Mouse (Mus musculus) kidney, postnatal 0 days (tissue): ENCODE results near the gene Ibtk. TPM values are rescaled to one million over a fixed set of nuclear protein-coding genes. Genes with fewer than 3 reads are reported as not detected.

Experiments
- ATAC-seq: fragments of 200-750 bp; cut with Nextera tagmentation; replicated peaks from 2 replicates; pipeline ENCODE4 v1.8.0; 2017; ENCODE audit warnings: low read depth, moderate number of reproducible peaks, moderate TSS enrichment, moderate library complexity; ENCODE audit not compliant: low FRiP score
- DNase-seq: peaks from one replicate; pipeline ENCODE4 v3.0.0-alpha.2; 2016; ENCODE audit warnings: low spot score
- H3K27ac ChIP-seq: fragments of 300-500 bp; sonication (generic); 2 replicates; pipeline ENCODE4 v1.5.1; 2014; ENCODE audit warnings: mild to moderate bottlenecking
- H3K27me3 ChIP-seq: fragments of 300-500 bp; sonication (generic); 2 replicates; pipeline ENCODE4 v1.6.1; 2014; ENCODE audit warnings: low read length, mixed read lengths; ENCODE audit not compliant: insufficient read depth
- H3K36me3 ChIP-seq: fragments of 300-500 bp; sonication (generic); 2 replicates; pipeline ENCODE4 v1.6.1; 2014; ENCODE audit warnings: low read length, mixed read lengths; ENCODE audit not compliant: insufficient read depth
- H3K4me1 ChIP-seq: fragments of 300-500 bp; sonication (generic); replicated peaks from 2 replicates; pipeline ENCODE4 v1.6.1; 2014; ENCODE audit warnings: antibody characterized with exemption, low read length, mixed read lengths; ENCODE audit not compliant: insufficient read depth
- H3K4me2 ChIP-seq: fragments of 300-500 bp; sonication (generic); 2 replicates; pipeline ENCODE4 v1.6.1; 2014; ENCODE audit warnings: mild to moderate bottlenecking, low read length, moderate library complexity, mixed read lengths
- H3K4me3 ChIP-seq: fragments of 300-500 bp; sonication (generic); replicated peaks from 2 replicates; pipeline ENCODE4 v1.5.1; 2014; ENCODE audit warnings: low read depth, low read length
- H3K9ac ChIP-seq: fragments of 300-500 bp; sonication (generic); 2 replicates; pipeline ENCODE4 v1.6.1; 2014; ENCODE audit warnings: low read depth, low read length
- H3K9me3 ChIP-seq: fragments of 300-500 bp; sonication (generic); replicated peaks from 2 replicates; pipeline ENCODE4 v1.6.1; 2016; ENCODE audit warnings: low read length, inconsistent platforms, mixed read lengths
- CTCF ChIP-seq: IDR thresholded peaks from 2 replicates; pipeline ENCODE4 v1.5.1; 2016; ENCODE audit warnings: antibody characterized with exemption, low read depth, mild to moderate bottlenecking, moderate library complexity
- WGBS: fragments of 180-500 bp; shearing (Covaris S2); extraction: QIAGEN DNeasy Blood & Tissue Kit; methylation state at CpG from one replicate; pipeline ENCODE4 v1.1.7; 2014; 5-methylcytosine and 5-hydroxymethylcytosine counted together
- polyA plus RNA-seq: library from polyadenylated mRNA; unstranded; fragments of >200 nt; fragmentation: Nextera tagmentation; extraction: Ambion mirVana; gene quantifications from 2 replicates; pipeline ENCODE4 v1.2.1, GENCODE M21; 2015

Gene Ibtk
- polyA plus RNA-seq, 1 experiment from 2014 or later = 20.0 TPM

DNA sequence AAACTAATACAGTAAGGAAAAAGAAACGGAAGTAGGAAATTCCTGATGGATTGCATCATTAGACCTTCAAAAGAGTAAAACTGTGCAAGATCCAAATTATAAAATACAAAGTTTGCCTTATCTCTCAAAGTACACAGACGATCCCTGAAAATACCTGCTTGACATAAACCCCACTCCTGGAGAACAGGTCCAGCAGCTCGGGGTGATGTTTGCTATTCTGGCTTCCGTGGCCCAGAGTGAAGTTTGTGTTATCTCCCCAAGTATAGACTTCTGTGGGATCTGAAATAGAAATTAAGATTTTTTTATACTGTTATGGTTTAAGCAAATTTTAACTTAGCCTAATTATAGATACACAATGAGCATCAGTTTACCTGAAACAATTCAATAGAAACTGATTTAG lies 14.3 kb downstream of the Ibtk start:
- WGBS = 82% methylated on average over 4 of the region's 4 CpGs
- no peak overlapping the region for H3K4me3 ChIP-seq
- no peak for TF ChIP-seq CTCF
- peaks cover 32% of the 10 kb centered on the region for H3K36me3 ChIP-seq
- H3K4me2 ChIP-seq = no peak overlapping the region
- no peaks in the 10 kb centered on the region for H3K9me3 ChIP-seq
- no peak for DNase-seq
- H3K27ac ChIP-seq = no peak overlapping the region
- no peak overlapping the region for H3K9ac ChIP-seq
- ATAC-seq = no peak
- H3K27me3 ChIP-seq = no peaks in the 10 kb centered on the region
- no peaks in the 10 kb centered on the region for H3K4me1 ChIP-seq

GRCm38 (mm10) chr9:85724078-85724477 lies 25.1 kb downstream of the Ibtk start:
- peaks cover 53% of the 10 kb centered on the region for H3K36me3 ChIP-seq
- H3K9me3 ChIP-seq = no peaks in the 10 kb centered on the region
- DNase-seq (no peak), ATAC-seq (no peak)
- no peaks in the 10 kb centered on the region for H3K4me1 ChIP-seq
- H3K9ac ChIP-seq = no peak overlapping the region
- TF ChIP-seq CTCF = no peak
- no peak overlapping the region for H3K27ac ChIP-seq
- H3K27me3 ChIP-seq = no peaks in the 10 kb centered on the region
- no peak overlapping the region for H3K4me3 ChIP-seq
- H3K4me2 ChIP-seq = no peak overlapping the region
- 94% methylated on average over 9 of the region's 9 CpGs for WGBS

- H3K4me3 ChIP-seq = no peak overlapping the region
- H3K27ac ChIP-seq = no peak overlapping the region
- DNase-seq = no peak
- H3K4me2 ChIP-seq = no peak overlapping the region
- H3K9me3 ChIP-seq = no peaks in the 10 kb centered on the region
- H3K36me3 ChIP-seq = peaks cover 49% of the 10 kb centered on the region
- no peaks in the 10 kb centered on the region for H3K27me3 ChIP-seq
- WGBS = 89% methylated on average over 7 of the region's 7 CpGs
- H3K4me1 ChIP-seq = no peaks in the 10 kb centered on the region
- no peak for TF ChIP-seq CTCF
- ATAC-seq = no peak
- H3K9ac ChIP-seq = no peak overlapping the region
Measured at GRCm38 (mm10) chr9:85717336-85717735, 31.8 kb downstream of the Ibtk start.

DNA sequence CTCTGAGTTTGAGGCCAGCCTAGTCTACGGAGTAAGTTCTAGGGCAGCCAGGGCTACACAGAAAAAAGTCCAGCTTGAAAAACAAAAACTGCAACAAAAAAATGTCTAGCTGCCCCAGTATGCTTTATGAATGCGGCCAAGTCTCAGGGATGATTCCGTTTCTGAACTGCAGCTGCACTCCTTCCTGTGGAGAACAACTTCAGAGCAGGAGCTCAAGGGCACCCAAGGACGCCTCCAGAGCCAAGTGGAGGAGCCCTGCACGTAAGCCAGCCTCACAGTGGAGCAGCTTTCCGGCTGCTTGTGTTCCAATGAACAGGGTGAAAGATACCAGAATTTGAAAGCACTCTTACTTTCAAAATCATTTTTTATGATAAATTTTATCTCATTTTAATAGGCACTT lies 41.8 kb downstream of the Ibtk start:
- no peak for ATAC-seq
- peaks cover 57% of the 10 kb centered on the region for H3K36me3 ChIP-seq

DNA sequence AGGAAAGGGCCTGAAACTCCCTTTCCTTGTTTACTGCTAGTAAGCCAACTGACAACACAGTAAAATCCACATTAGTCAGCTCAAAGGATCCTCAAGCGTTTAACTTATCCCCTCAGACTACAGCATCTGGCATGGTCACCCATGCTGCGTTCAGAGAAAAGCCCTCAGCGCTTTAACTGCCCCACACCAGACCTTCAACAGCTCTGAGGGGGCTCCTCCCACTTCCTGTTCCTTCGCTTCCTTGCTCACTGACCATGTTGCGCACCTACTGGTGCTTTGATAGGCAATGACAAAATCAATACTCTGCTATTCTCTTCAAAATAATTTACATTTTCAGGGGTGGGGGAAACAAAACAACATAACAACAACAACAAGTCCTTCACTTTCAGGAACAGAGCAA lies 47.2 kb downstream of the Ibtk start:
- H3K9me3 ChIP-seq = no peaks in the 10 kb centered on the region
- H3K4me1 ChIP-seq = no peaks in the 10 kb centered on the region
- no peak overlapping the region for H3K27ac ChIP-seq
- WGBS = 86% methylated on average over 5 of the region's 5 CpGs
- no peak for ATAC-seq
- no peak overlapping the region for H3K4me2 ChIP-seq
- no peaks in the 10 kb centered on the region for H3K27me3 ChIP-seq
- DNase-seq = no peak
- TF ChIP-seq CTCF = no peak
- no peak overlapping the region for H3K4me3 ChIP-seq
- no peak overlapping the region for H3K9ac ChIP-seq
- H3K36me3 ChIP-seq = peaks cover 46% of the 10 kb centered on the region

More for the DNA sequence above, 41.8 kb downstream of the Ibtk start:
- no peaks in the 10 kb centered on the region for H3K4me1 ChIP-seq
- no peak overlapping the region for H3K9ac ChIP-seq
- H3K27me3 ChIP-seq = no peaks in the 10 kb centered on the region
- WGBS = 93% methylated on average over 6 of the region's 6 CpGs
- H3K4me2 ChIP-seq = no peak overlapping the region
- DNase-seq = no peak
- no peaks in the 10 kb centered on the region for H3K9me3 ChIP-seq
- H3K27ac ChIP-seq = no peak overlapping the region
- no peak overlapping the region for H3K4me3 ChIP-seq
- TF ChIP-seq CTCF = no peak

DNA sequence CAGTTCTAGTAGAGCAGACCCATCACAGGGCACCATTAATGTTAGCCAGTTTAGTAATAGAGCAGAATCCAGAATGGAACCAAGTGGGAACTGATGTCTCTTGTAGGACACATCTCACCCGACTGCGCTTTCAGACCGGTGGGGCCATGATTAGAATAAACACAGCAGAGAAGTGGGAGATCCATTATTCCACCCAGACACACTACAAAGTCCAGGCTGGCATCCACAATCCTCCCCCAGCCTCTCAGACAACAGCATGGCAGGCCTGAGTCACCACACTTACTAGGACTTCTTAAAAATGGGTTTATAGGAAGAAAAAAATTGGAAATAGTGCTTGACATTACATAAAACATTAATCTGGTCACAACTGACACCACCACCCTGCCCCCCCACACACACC lies 53.5 kb downstream of the Ibtk start:
- no peak overlapping the region for H3K9ac ChIP-seq
- DNase-seq = no peak
- ATAC-seq = no peak
- H3K27ac ChIP-seq = no peak overlapping the region
- WGBS = 97% methylated on average over 3 of the region's 3 CpGs
- H3K4me2 ChIP-seq = no peak overlapping the region
- no peak overlapping the region for H3K4me3 ChIP-seq
- no peaks in the 10 kb centered on the region for H3K27me3 ChIP-seq
- no peaks in the 10 kb centered on the region for H3K4me1 ChIP-seq
- no peak for TF ChIP-seq CTCF
- no peaks in the 10 kb centered on the region for H3K9me3 ChIP-seq
- peaks cover 16% of the 10 kb centered on the region; the same call in 1 of the 2 replicates for H3K36me3 ChIP-seq
